Mouse (Mus musculus) forebrain, embryonic 13.5 days (tissue): ENCODE measurements at regions not wholly inside any gene's neighbourhood (a gene's known extent, or its start where the extent isn't known, plus 50 kb on each side); places are given as distances from the start of the nearest gene placed in this dataset.

Source experiments
- ATAC-seq: fragments of 200-750 bp; cut with Nextera tagmentation; 2 replicates; pipeline ENCODE4 v1.8.0; 2017
- H3K27ac ChIP-seq: fragments of 300-500 bp; sonication (generic); 2 replicates; pipeline ENCODE4 v1.5.1; 2015; ENCODE audit warnings: inconsistent platforms, mild to moderate bottlenecking, moderate library complexity
- H3K27me3 ChIP-seq: fragments of 300-500 bp; sonication (generic); 2 replicates; pipeline ENCODE4 v1.6.1; 2015; ENCODE audit warnings: mild to moderate bottlenecking, inconsistent platforms
- H3K36me3 ChIP-seq: fragments of 300-500 bp; sonication (generic); 2 replicates; pipeline ENCODE4 v1.6.1; 2015; ENCODE audit warnings: mild to moderate bottlenecking, inconsistent platforms; ENCODE audit not compliant: poor library complexity, severe bottlenecking
- H3K4me1 ChIP-seq: fragments of 300-500 bp; sonication (generic); 2 replicates; pipeline ENCODE4 v1.6.1; 2015; ENCODE audit warnings: inconsistent platforms
- H3K4me2 ChIP-seq: fragments of 300-500 bp; sonication (generic); 2 replicates; pipeline ENCODE4 v1.6.1; 2015; ENCODE audit warnings: inconsistent platforms, mild to moderate bottlenecking, moderate library complexity
- H3K4me3 ChIP-seq: fragments of 300-500 bp; sonication (generic); 2 replicates; pipeline ENCODE4 v1.5.1; 2015; ENCODE audit warnings: mild to moderate bottlenecking, inconsistent platforms
- H3K9ac ChIP-seq: fragments of 300-500 bp; sonication (generic); 2 replicates; pipeline ENCODE4 v1.6.1; 2015; ENCODE audit warnings: mild to moderate bottlenecking, inconsistent platforms
- H3K9me3 ChIP-seq: fragments of 300-500 bp; sonication (generic); replicated peaks from 2 replicates; pipeline ENCODE4 v1.6.1; 2016; ENCODE audit warnings: inconsistent platforms
- WGBS: fragments of 180-500 bp; shearing (Covaris S2); methylation state at CpG from one replicate; pipeline ENCODE4 v1.1.7; 2015; 5-methylcytosine and 5-hydroxymethylcytosine counted together

GRCm38 (mm10) chr13:53923721-53924374, 131.7 kb downstream of the Drd1 start:
- H3K9me3 ChIP-seq, result no peaks in the 10 kb centered on the region
- H3K27me3 ChIP-seq, result no peaks in the 10 kb centered on the region
- H3K4me2 ChIP-seq, result no peak overlapping the region
- H3K4me1 ChIP-seq, result peaks cover 8% of the 10 kb centered on the region; the same call in 1 of the 2 replicates
- no peak overlapping the region for H3K9ac ChIP-seq
- H3K27ac ChIP-seq, result no peak overlapping the region
- H3K4me3 ChIP-seq, result no peak overlapping the region
- 62% methylated on average over 7 of the region's 7 CpGs for WGBS
- ATAC-seq, result no peak
- H3K36me3 ChIP-seq, result no peaks in the 10 kb centered on the region

- 90% methylated on average over 5 of the region's 5 CpGs for WGBS
- no peak overlapping the region for H3K4me2 ChIP-seq
- no peak for ATAC-seq
- H3K27me3 ChIP-seq, result no peaks in the 10 kb centered on the region
- H3K9me3 ChIP-seq, result no peaks in the 10 kb centered on the region
- no peak overlapping the region for H3K9ac ChIP-seq
- peaks cover 8% of the 10 kb centered on the region; the same call in 1 of the 2 replicates for H3K4me1 ChIP-seq
- H3K27ac ChIP-seq, result no peak overlapping the region
- no peak overlapping the region for H3K4me3 ChIP-seq
- no peaks in the 10 kb centered on the region for H3K36me3 ChIP-seq
Measured at GRCm38 (mm10) chr13:53921796-53922195, 133.7 kb downstream of the Drd1 start.

GRCm38 (mm10) chr13:53919851-53920381, 135.6 kb downstream of the Drd1 start:
- Histone ChIP-seq H3K36me3 (no peaks in the 10 kb centered on the region), H3K9ac (no peak overlapping the region), H3K27me3 (no peaks in the 10 kb centered on the region), H3K27ac (no peak overlapping the region), H3K4me3 (no peak overlapping the region), H3K4me2 (no peak overlapping the region), H3K9me3 (no peaks in the 10 kb centered on the region), H3K4me1 (peaks cover 8% of the 10 kb centered on the region; the same call in 1 of the 2 replicates)
- no peak for ATAC-seq
- WGBS, result 61% methylated on average over 5 of the region's 5 CpGs

DNA sequence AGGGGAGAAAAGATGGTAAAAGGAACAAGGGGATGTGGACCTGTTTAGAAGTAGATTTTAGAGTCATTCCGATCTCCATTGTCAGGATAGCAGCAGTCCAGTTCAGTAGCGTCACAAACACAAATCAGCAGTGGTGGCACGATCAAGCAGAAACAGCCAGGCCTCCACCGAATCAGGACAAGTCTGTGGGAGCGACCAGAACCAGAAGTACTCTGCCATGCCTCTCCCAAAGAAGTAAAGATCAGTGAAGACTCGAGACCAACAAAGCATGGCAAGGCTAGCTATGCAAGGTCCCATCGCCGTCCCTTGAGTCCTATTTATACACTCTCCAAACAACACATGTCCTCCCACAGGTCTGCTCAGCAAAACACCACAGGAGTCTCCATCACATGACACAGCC, 140.0 kb downstream of the Drd1 start:
- Histone ChIP-seq H3K4me3 (no peak overlapping the region), H3K27ac (no peak overlapping the region), H3K4me1 (no peaks in the 10 kb centered on the region), H3K9ac (no peak overlapping the region), H3K4me2 (no peak overlapping the region), H3K27me3 (no peaks in the 10 kb centered on the region), H3K9me3 (no peaks in the 10 kb centered on the region), H3K36me3 (no peaks in the 10 kb centered on the region)
- WGBS, result 91% methylated on average over 8 of the region's 8 CpGs
- no peak for ATAC-seq

DNA sequence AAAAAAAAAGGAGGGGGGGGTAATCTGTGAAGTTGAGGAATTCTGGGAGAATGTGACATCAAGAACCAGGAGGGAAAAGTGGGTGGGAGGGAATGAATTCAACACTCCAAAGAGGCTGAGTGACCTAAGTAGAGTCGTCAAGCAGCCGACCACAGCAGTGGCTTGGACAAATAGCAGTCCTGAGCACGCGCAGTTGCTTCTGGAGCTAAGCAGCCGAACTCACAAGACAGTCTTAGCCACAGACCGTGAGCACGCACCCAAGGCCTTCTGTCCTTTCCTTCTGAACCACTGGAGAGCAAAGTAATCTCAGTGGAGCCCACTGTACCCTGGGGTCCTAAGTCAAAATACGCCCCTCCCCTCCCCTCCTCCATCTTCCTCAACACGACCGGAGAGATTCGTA, 141.1 kb downstream of the Drd1 start:
- WGBS, result 94% methylated on average over 11 of the region's 11 CpGs
- ATAC-seq, result no peak
- no peaks in the 10 kb centered on the region for H3K36me3 ChIP-seq
- no peaks in the 10 kb centered on the region for H3K27me3 ChIP-seq
- H3K4me2 ChIP-seq, result no peak overlapping the region
- 0 out of 2 replicates have a peak, but pooled peaks cover 4% of the 10 kb centered on the region for H3K4me1 ChIP-seq
- H3K4me3 ChIP-seq, result no peak overlapping the region
- no peak overlapping the region for H3K27ac ChIP-seq
- H3K9ac ChIP-seq, result no peak overlapping the region
- no peaks in the 10 kb centered on the region for H3K9me3 ChIP-seq

DNA sequence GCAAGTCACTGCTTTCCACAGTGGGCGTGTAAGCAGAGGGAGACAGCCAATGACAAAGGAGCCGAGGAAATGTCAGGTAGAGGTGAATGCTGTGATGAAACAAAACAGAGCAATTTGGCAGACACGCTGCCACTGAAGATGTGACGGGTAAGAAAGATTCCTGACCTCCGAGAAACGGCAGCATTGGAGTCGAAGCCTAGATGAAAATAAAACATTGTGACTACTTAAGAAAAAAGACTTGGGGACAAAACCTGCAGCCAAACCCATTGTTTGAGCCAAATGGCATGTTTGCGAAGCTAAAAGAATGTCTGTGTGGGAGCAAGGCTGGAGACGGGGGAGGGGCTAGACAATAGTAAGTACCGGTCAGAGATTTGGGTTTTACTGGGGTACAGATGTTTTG, 142.0 kb downstream of the Drd1 start:
- Histone ChIP-seq H3K27ac (no peak overlapping the region), H3K4me3 (no peak overlapping the region), H3K27me3 (no peaks in the 10 kb centered on the region), H3K36me3 (no peaks in the 10 kb centered on the region), H3K9ac (no peak overlapping the region), H3K9me3 (no peaks in the 10 kb centered on the region), H3K4me1 (0 out of 2 replicates have a peak, but pooled peaks cover 4% of the 10 kb centered on the region), H3K4me2 (no peak overlapping the region)
- ATAC-seq, result no peak
- WGBS, result 66% methylated on average over 10 of the region's 10 CpGs

DNA sequence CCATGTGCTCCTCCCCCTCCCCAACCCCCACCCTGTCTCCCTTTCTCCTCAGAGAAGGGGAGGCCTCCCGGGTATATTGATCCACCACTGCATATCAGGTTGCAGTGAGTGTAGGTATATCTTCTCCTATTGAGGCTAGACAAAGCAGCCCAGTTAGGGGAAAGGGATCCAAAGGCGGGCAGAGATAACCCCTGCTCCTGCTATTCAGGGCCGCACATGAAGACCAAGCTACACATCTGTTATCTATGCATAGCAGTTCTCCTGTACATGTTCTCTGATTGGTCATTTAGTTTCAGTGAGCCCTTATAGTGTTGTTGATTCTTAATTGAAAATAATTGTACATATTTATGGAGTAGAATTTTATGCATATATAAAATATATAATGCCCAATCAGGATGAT, 143.7 kb downstream of the Drd1 start:
- Histone ChIP-seq H3K9ac (no peak overlapping the region), H3K36me3 (no peaks in the 10 kb centered on the region), H3K4me1 (0 out of 2 replicates have a peak, but pooled peaks cover 4% of the 10 kb centered on the region), H3K27me3 (no peaks in the 10 kb centered on the region), H3K4me2 (no peak overlapping the region), H3K9me3 (no peaks in the 10 kb centered on the region), H3K27ac (no peak overlapping the region), H3K4me3 (no peak overlapping the region)
- no peak for ATAC-seq
- 73% methylated on average over 3 of the region's 3 CpGs for WGBS

GRCm38 (mm10) chr13:53911261-53911660, 144.2 kb downstream of the Drd1 start:
- no peak for ATAC-seq
- no peak overlapping the region for H3K4me3 ChIP-seq
- no peaks in the 10 kb centered on the region for H3K9me3 ChIP-seq
- WGBS, result 86% methylated on average over 8 of the region's 8 CpGs
- no peak overlapping the region for H3K27ac ChIP-seq
- no peaks in the 10 kb centered on the region for H3K27me3 ChIP-seq
- H3K4me2 ChIP-seq, result no peak overlapping the region
- no peak overlapping the region for H3K9ac ChIP-seq
- 0 out of 2 replicates have a peak, but pooled peaks cover 4% of the 10 kb centered on the region for H3K4me1 ChIP-seq
- no peaks in the 10 kb centered on the region for H3K36me3 ChIP-seq

GRCm38 (mm10) chr13:53910251-53910650, 145.3 kb downstream of the Drd1 start:
- Histone ChIP-seq H3K27ac (no peak overlapping the region), H3K4me2 (no peak overlapping the region), H3K9me3 (no peaks in the 10 kb centered on the region), H3K9ac (no peak overlapping the region), H3K27me3 (no peaks in the 10 kb centered on the region), H3K4me3 (no peak overlapping the region), H3K4me1 (0 out of 2 replicates have a peak, but pooled peaks cover 4% of the 10 kb centered on the region), H3K36me3 (no peaks in the 10 kb centered on the region)
- WGBS, result 79% methylated on average over 4 of the region's 4 CpGs
- ATAC-seq, result no peak

DNA sequence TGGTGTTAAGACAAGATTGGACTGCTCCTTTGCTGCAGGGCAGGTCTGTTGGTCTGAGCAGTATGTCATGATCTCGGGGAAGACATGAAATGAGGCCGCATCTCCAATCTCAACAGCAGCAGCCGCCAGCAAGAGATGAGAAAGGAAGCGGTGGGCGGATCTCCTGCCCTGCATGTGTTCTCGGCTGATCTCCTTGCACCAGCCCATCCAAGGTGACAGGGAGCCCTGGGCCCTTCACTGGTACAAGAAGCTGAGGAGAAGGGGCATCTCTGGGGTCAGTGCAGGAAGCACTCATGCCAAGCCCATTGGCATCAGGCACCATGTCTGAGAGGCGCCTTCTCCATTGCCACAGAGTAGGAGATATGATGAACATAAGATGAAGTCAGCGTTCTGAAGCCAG, 151.0 kb downstream of the Drd1 start:
- H3K9me3 ChIP-seq, result no peaks in the 10 kb centered on the region
- H3K9ac ChIP-seq, result no peak overlapping the region
- no peak for ATAC-seq
- no peaks in the 10 kb centered on the region for H3K27me3 ChIP-seq
- no peak overlapping the region for H3K27ac ChIP-seq
- no peak overlapping the region for H3K4me3 ChIP-seq
- no peak overlapping the region for H3K4me2 ChIP-seq
- peaks cover 9% of the 10 kb centered on the region for H3K4me1 ChIP-seq
- WGBS, result 87% methylated on average over 8 of the region's 8 CpGs
- H3K36me3 ChIP-seq, result no peaks in the 10 kb centered on the region

DNA sequence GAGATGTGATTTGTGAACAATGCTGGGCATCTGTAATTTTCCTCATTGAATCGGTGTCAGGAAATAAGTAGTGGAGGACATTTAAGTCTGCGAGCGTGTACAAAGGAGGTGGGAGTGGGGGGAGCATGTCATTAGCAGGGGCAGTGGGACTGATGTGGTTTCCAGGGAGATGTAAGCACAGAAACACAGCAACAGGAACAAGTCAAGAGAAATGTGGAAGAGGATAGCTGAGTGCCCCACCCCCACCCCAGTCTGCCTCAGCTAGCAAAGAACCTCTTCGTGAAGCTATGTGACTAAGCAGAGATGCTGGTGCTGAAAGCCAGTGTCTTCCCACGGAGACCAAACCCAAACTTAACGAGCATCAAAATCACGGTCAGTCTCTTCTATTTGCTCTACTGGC, 151.9 kb downstream of the Drd1 start:
- Histone ChIP-seq H3K4me1 (peaks cover 9% of the 10 kb centered on the region), H3K36me3 (no peaks in the 10 kb centered on the region), H3K27me3 (no peaks in the 10 kb centered on the region), H3K9ac (no peak overlapping the region), H3K4me2 (no peak overlapping the region), H3K9me3 (no peaks in the 10 kb centered on the region), H3K27ac (peak overlapping the region; percentile 40), H3K4me3 (no peak overlapping the region)
- 27% methylated on average over 7 of the region's 7 CpGs for WGBS
- ATAC-seq, result no peak

DNA sequence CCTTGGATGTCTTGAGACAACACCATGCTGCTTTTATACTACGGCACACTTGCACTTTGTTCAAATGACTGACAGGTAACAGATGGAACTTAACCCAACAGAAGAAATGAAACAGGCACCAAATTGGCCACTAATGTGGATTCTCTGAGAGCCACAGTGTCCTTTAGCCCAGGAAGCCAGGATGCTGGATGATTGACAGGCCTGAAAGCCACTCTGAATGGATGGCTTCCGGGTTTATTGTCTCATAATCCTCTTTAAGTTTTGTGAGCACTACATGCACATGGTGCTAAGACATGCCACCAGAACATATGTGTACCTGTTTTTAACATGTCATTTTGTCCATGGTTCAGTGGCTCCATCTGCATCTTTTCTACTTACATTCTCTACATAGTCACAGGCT, 152.7 kb downstream of the Drd1 start:
- ATAC-seq, result no peak
- 76% methylated on average over 2 of the region's 2 CpGs for WGBS

More for the DNA sequence above, 152.7 kb downstream of the Drd1 start:
- H3K4me2 ChIP-seq, result no peak overlapping the region
- H3K27ac ChIP-seq, result no peak overlapping the region
- no peak overlapping the region for H3K9ac ChIP-seq
- H3K4me1 ChIP-seq, result peaks cover 9% of the 10 kb centered on the region
- H3K9me3 ChIP-seq, result no peaks in the 10 kb centered on the region
- H3K4me3 ChIP-seq, result no peak overlapping the region
- H3K36me3 ChIP-seq, result no peaks in the 10 kb centered on the region
- no peaks in the 10 kb centered on the region for H3K27me3 ChIP-seq
